Mouse (Mus musculus) thymus, adult 2 months (tissue): ENCODE measurements around the gene Ccdc18.
"Not testable (repeated sequence)": the region's sequence is repeated elsewhere in the genome, so short reads cannot be mapped to it uniquely, and the experiment has no call there.

Experiments
- CTCF ChIP-seq: fragments of 200-500 bp; IDR thresholded peaks from 2 replicates; pipeline ENCODE4 v1.5.1; 2012; ENCODE audit warnings: mild to moderate bottlenecking, control low read depth, low read length, moderate library complexity, borderline replicate concordance; ENCODE audit not compliant: control insufficient read depth, poor library complexity, insufficient read depth; ENCODE audit errors: extremely low read depth
- POLR2A ChIP-seq: fragments of 200-500 bp; IDR thresholded peaks from 2 replicates; pipeline ENCODE4 v1.6.1; 2012; ENCODE audit warnings: mild to moderate bottlenecking, low read length, control low read depth, moderate library complexity; ENCODE audit not compliant: control insufficient read depth, poor library complexity, insufficient read depth; ENCODE audit errors: extremely low read depth

DNA sequence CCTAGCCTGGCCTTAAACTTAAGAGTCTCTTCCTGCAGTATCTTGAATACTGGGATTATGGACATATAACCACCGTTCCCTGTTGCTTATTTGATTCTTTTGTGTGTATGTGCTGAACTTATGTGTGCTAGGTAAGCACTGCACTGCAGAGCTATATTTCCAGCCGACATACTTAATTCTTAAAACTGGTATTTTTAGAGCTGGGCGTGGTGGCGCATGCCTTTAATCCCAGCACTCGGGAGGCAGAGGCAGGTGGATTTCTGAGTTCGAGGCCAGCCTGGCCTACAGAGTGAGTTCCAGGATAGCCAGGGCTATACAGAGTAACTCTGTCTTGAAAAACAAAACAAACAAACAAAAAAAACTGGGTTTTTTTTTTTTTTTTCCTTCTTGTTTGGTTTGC is 138.7 kb downstream of the Ccdc18 start:
- not testable (repeated sequence) for TF ChIP-seq CTCF, POLR2A
